Mouse (Mus musculus): ENCODE measurements around the gene Slc9a7. TPM values are rescaled to one million over a fixed set of nuclear protein-coding genes. Genes with fewer than 3 reads are reported as not detected.

The Slc9a7 gene
- polyA plus RNA-seq, 1 experiment from 2014 or later, result 0.48 TPM

Other genes with a start within 250 kb of the Slc9a7 start
- 2.2 and 2.5 TPM in 2 replicates for gene Chst7, start 232.2 kb downstream of the Slc9a7 start, polyA plus RNA-seq (2014; fragmentation: Nextera tagmentation; extraction: Ambion mirVana)
- 15.3 and 15.8 TPM in 2 replicates for gene Rp2, start 72.7 kb upstream of the Slc9a7 start, polyA plus RNA-seq (2014; fragmentation: Nextera tagmentation; extraction: Ambion mirVana)
- 17.0 and 18.6 TPM in 2 replicates for gene Jade3, start 133.9 kb upstream of the Slc9a7 start, polyA plus RNA-seq (2014; fragmentation: Nextera tagmentation; extraction: Ambion mirVana)